Mouse (Mus musculus) CH12.LX (cell line): ENCODE measurements around the gene Klhl24. TPM values are rescaled to one million over a fixed set of nuclear protein-coding genes. Genes with fewer than 3 reads are reported as not detected.

Experiments used
- DNase-seq: peaks from one replicate; pipeline ENCODE4 v3.0.0-alpha.2; 2013; ENCODE audit errors: extremely low read depth
- H3K27ac ChIP-seq: 2 replicates; pipeline ENCODE4 v1.5.1; 2012; ENCODE audit warnings: low read depth, mild to moderate bottlenecking, control low read depth, moderate library complexity; ENCODE audit not compliant: insufficient read depth
- H3K27me3 ChIP-seq: replicated peaks from 2 replicates; pipeline ENCODE3; 2012; ENCODE audit warnings: inconsistent platforms
- H3K36me3 ChIP-seq, 2 experiments: replicated peaks in 1 of 2; 2 replicates each; pipeline versions ENCODE3 to v1.6.1; 2012; ENCODE audit warnings: inconsistent platforms in 1 of 2, low read length in 1 of 2, mild to moderate bottlenecking in 1 of 2, mixed read lengths in 1 of 2, moderate library complexity in 1 of 2; ENCODE audit not compliant: control insufficient read depth in 1 of 2, insufficient read depth in 1 of 2
- H3K4me1 ChIP-seq, 2 experiments: 2 replicates each; pipeline ENCODE4 v1.6.1; 2012; ENCODE audit warnings: inconsistent platforms in 1 of 2, moderate library complexity in 1 of 2; ENCODE audit not compliant: insufficient read depth in 2 of 2, control insufficient read depth in 1 of 2
- H3K4me2 ChIP-seq: 2 replicates; pipeline ENCODE4 v1.6.1; 2012; ENCODE audit warnings: low read depth, mild to moderate bottlenecking, control low read depth; ENCODE audit not compliant: poor library complexity, insufficient read depth, severe bottlenecking
- H3K4me3 ChIP-seq, 3 experiments: fragments of 150-350 bp in 1 of 3; sonication (generic) in 1 of 3; replicated peaks in 1 of 3; 2 replicates each; pipeline versions ENCODE3 to v1.5.1; 2011 to 2012; ENCODE audit warnings: low read depth in 2 of 3, low read length in 2 of 3, mild to moderate bottlenecking in 2 of 3, moderate library complexity in 2 of 3, control low read depth in 1 of 3, improper control_type of control experiment in 1 of 3, inconsistent platforms in 1 of 3, mixed read lengths in 1 of 3; ENCODE audit not compliant: poor library complexity in 1 of 3
- H3K79me2 ChIP-seq: replicated peaks from 2 replicates; pipeline ENCODE4 v1.6.1; 2012; ENCODE audit warnings: mild to moderate bottlenecking, moderate library complexity; ENCODE audit not compliant: control insufficient read depth, poor library complexity, insufficient read depth, severe bottlenecking; ENCODE audit errors: extremely low read depth
- H3K9ac ChIP-seq: 2 replicates; pipeline ENCODE4 v1.6.1; 2012; ENCODE audit warnings: low read depth, mild to moderate bottlenecking, control low read depth, moderate library complexity; ENCODE audit not compliant: insufficient read depth
- H3K9me3 ChIP-seq: replicated peaks from 2 replicates; pipeline ENCODE3; 2012; ENCODE audit warnings: low read length, inconsistent platforms, mixed read lengths
- BHLHE40 ChIP-seq: IDR thresholded peaks from 2 replicates; pipeline ENCODE4 v1.6.1; 2011; ENCODE audit warnings: mild to moderate bottlenecking, low read depth, low read length, improper control_type of control experiment
- CHD2 ChIP-seq: IDR thresholded peaks from 2 replicates; pipeline ENCODE4 v1.6.1; 2011; ENCODE audit warnings: low read length, improper control_type of control experiment
- CTCF ChIP-seq, 2 experiments: IDR thresholded peaks in 1 of 2; conservative IDR thresholded peaks in 1 of 2; 2 replicates each; pipeline ENCODE4 v1.5.1; 2011 to 2012; ENCODE audit warnings: low read depth in 2 of 2, low read length in 2 of 2, improper control_type of control experiment in 1 of 2, inconsistent platforms in 1 of 2, mild to moderate bottlenecking in 1 of 2, moderate library complexity in 1 of 2
- GABPA ChIP-seq: IDR thresholded peaks from 2 replicates; pipeline ENCODE4 v1.6.1; 2012; ENCODE audit warnings: low read depth, low read length, improper control_type of control experiment, inconsistent platforms; ENCODE audit not compliant: insufficient replicate concordance
- HCFC1 ChIP-seq: IDR thresholded peaks from 2 replicates; pipeline ENCODE4 v1.6.1; 2012; ENCODE audit warnings: low read depth, mild to moderate bottlenecking, inconsistent platforms, low read length, improper control_type of control experiment
- IRF4 ChIP-seq: IDR thresholded peaks from 2 replicates; pipeline ENCODE4 v1.6.1; 2014; ENCODE audit warnings: low read depth, mild to moderate bottlenecking, inconsistent platforms, low read length, improper control_type of control experiment
- JUND ChIP-seq: conservative IDR thresholded peaks from 2 replicates; pipeline ENCODE4 v1.6.1; 2011; ENCODE audit warnings: low read depth, low read length, improper control_type of control experiment
- MAX ChIP-seq: IDR thresholded peaks from 2 replicates; pipeline ENCODE4 v1.6.1; 2011; ENCODE audit warnings: low read length, improper control_type of control experiment
- MXI1 ChIP-seq: IDR thresholded peaks from 2 replicates; pipeline ENCODE4 v1.6.1; 2011; ENCODE audit warnings: mild to moderate bottlenecking, low read depth, low read length, improper control_type of control experiment
- MYC ChIP-seq: IDR thresholded peaks from 2 replicates; pipeline ENCODE4 v1.6.1; 2011; ENCODE audit warnings: low read depth, mild to moderate bottlenecking, improper control_type of control experiment, low read length
- NELFE ChIP-seq: IDR thresholded peaks from 2 replicates; pipeline ENCODE4 v1.6.1; 2011; ENCODE audit warnings: low read depth, low read length, improper control_type of control experiment
- NRF1 ChIP-seq: IDR thresholded peaks from 2 replicates; pipeline ENCODE4 v1.6.1; 2014; ENCODE audit warnings: low read depth, mild to moderate bottlenecking, inconsistent platforms, low read length, improper control_type of control experiment, moderate library complexity
- POLR2A ChIP-seq: IDR thresholded peaks from 2 replicates; pipeline ENCODE4 v1.6.1; 2011; ENCODE audit warnings: low read depth, mild to moderate bottlenecking, improper control_type of control experiment, low read length
- RAD21 ChIP-seq: IDR thresholded peaks from 2 replicates; pipeline ENCODE4 v1.6.1; 2011; ENCODE audit warnings: low read depth, mild to moderate bottlenecking, low read length, improper control_type of control experiment, moderate library complexity
- TBP ChIP-seq: conservative IDR thresholded peaks from 2 replicates; pipeline ENCODE4 v1.6.1; 2011; ENCODE audit warnings: low read depth, low read length, improper control_type of control experiment
- UBTF ChIP-seq: IDR thresholded peaks from 2 replicates; pipeline ENCODE4 v1.6.1; 2012; ENCODE audit warnings: low read depth, mild to moderate bottlenecking, inconsistent platforms, low read length, improper control_type of control experiment, moderate library complexity
- USF1 ChIP-seq: IDR thresholded peaks from 2 replicates; pipeline ENCODE4 v1.6.1; 2014; ENCODE audit warnings: low read depth, mild to moderate bottlenecking, inconsistent platforms, low read length, improper control_type of control experiment
- ZC3H11A ChIP-seq: IDR thresholded peaks from 2 replicates; pipeline ENCODE4 v1.6.1; 2012; ENCODE audit warnings: low read depth, mild to moderate bottlenecking, inconsistent platforms, low read length, improper control_type of control experiment
- ZMIZ1 ChIP-seq: IDR thresholded peaks from 2 replicates; pipeline ENCODE4 v1.6.1; 2012; ENCODE audit warnings: low read depth, mild to moderate bottlenecking, inconsistent platforms, low read length, improper control_type of control experiment
- ZNF384 ChIP-seq: IDR thresholded peaks from 2 replicates; pipeline ENCODE4 v1.6.1; 2012; ENCODE audit warnings: low read depth, low read length, improper control_type of control experiment, inconsistent platforms
- dilution Hi-C: fragments of 300-500 bp; cut with MboI; formaldehyde crosslinking; loops from 2 replicates; pipeline ENCODE4 v1.14.3; 2020; ENCODE audit warnings: low sequenced_read_pairs; ENCODE audit not compliant: extremely low pct_unique_long_range_greater_than_20kb, extremely low pct_ligation_motif_present
- in situ Hi-C: fragments of 300-500 bp; cut with MboI; formaldehyde crosslinking; loops from 3 replicates; pipeline ENCODE4 v1.14.3; 2019; ENCODE audit warnings: low sequenced_read_pairs, low pct_ligation_motif_present, low pct_unique_long_range_greater_than_20kb, mixed read lengths
- polyA plus RNA-seq: library from polyadenylated mRNA; unstranded; fragments of >175 nt; gene quantifications from 2 replicates; pipeline ENCODE4 v1.2.1, GENCODE M21; 2012; ENCODE audit warnings: low read depth; ENCODE audit not compliant: insufficient read length
- total RNA-seq, 2 experiments: library from RNA; depleted of rRNA; stranded (reverse); fragments of 300-350 nt in 1 of 2; fragments of >200 nt in 1 of 2; gene quantifications; 2 replicates each; pipeline ENCODE4 v1.2.3; 2012 to 2014

Klhl24 gene
- total and polyA plus RNA-seq, 3 experiments: 15.9 to 31.1 (median 19.6) TPM

DNA sequence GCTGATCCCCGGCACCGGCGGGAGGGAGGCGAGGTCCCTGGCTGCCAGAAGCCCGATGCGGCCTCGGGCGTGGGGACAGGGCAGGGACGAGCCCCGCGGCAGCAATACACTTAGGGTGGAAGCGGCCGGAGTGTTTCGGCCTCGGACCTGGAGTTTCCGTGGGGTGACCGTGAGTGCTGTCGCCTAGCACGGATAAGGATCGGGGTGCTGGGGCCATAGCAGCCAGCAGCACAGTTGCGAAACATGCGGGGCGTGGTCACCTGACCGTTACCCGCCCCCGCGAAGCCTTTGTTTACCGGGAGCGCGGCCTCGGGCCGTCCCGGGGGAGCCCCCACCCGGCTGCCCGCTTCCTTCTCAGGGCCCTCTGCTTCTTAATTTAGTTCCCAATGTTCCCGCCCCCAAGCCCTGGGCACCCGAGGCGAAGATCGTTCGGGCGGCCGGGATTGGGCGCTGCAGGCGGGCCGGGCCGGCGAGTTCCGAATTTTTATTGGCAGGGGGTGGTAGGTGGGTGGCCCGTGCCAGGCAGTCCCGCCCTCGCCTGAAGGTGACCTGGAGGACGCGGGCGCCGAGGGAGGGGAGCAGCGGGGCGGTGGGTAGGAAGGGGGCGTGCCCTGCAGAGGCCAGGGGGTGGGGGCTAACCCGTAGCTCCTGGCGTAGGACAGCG is 501 bp downstream of the Klhl24 start (continued):
- TF ChIP-seq ZC3H11A (no peak), ZMIZ1 (peak; percentile 34; the same call in 1 of the 2 replicates), NRF1 (no peak; the same call in 1 of the 2 replicates), POLR2A (peak; percentile 52), RAD21 (no peak), CHD2 (peak; percentile 66), TBP (no peak), ZNF384 (no peak), UBTF (peak; percentile 88; the same call in 1 of the 2 replicates), MXI1 (peak; percentile 90), NELFE (no peak), BHLHE40 (peak; percentile 79), GABPA (no peak), USF1 (peak; percentile 70), MYC (no peak), CTCF (conservative IDR thresholded peaks at IDR 0.05 in 1 of 2, IDR thresholded peaks at IDR 0.05 in 1 of 2; ENCODE audit: low read depth in 2 of 2, low read length in 2 of 2) (no peak)
- TF ChIP-seq, all 38 proteins: peak for 20

DNA sequence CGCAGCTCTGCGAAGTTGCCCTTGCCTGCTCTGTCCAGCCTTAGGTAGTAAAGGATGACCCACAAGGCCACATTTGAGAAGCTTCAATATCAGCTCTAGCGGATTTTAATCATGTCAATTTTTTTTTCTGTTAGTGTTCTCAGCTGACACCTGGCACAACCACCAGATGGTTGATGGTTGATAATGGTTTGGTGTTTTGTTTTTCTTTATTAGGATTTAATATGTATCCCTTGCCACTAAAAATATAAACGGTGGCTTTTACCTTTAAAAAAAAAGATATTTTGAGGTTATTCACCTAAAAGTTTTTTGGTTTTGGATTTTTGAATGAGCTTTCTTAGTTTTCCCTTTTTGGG is 1.0 kb downstream of the Klhl24 start:
- no peaks in the 10 kb centered on the region for H3K27me3 ChIP-seq
- H3K9me3 ChIP-seq: peaks cover 23% of the 10 kb centered on the region
- peak overlapping the region; percentile 22 to 87 (median 80) for H3K4me3 ChIP-seq
- peaks cover 0 to 20% of the 10 kb centered on the region in 2 experiments; a peak in 2 of 4 replicates for H3K4me1 ChIP-seq
- no peak overlapping the region for H3K27ac ChIP-seq
- peak overlapping the region; percentile 53; the same call in 1 of the 2 replicates for H3K4me2 ChIP-seq
- peaks cover 3% of the 10 kb centered on the region for H3K79me2 ChIP-seq
- H3K36me3 ChIP-seq: peaks cover 3 to 19% of the 10 kb centered on the region in 2 experiments
- dilution Hi-C loops (no loop called here), in situ Hi-C loops (loop anchor here (10.0 to 25.0 kb wide), 3 partner anchors 124 to 361 kb away; no protein-coding TSS in a partner anchor)
- peak overlapping the region; percentile 34; the same call in 1 of the 2 replicates for H3K9ac ChIP-seq
- TF ChIP-seq JUND (no peak), IRF4 (no peak; the same call in 1 of the 2 replicates), HCFC1 (0 out of 2 replicates have a peak, but pooled peaks have one; percentile 3), RAD21 (no peak; the same call in 1 of the 2 replicates), TBP (no peak), MAX (no peak)
- DNase-seq: no peak
